Mouse (Mus musculus) midbrain, embryonic 11.5 days (tissue): ENCODE results near the gene Ugt3a2. TPM values are rescaled to one million over a fixed set of nuclear protein-coding genes. Genes with fewer than 3 reads are reported as not detected.

Experiments
- ATAC-seq: fragments of 200-750 bp; cut with Nextera tagmentation; 2 replicates; pipeline ENCODE4 v1.8.0; 2017; ENCODE audit warnings: moderate TSS enrichment, moderate library complexity; ENCODE audit not compliant: low FRiP score
- DNase-seq: peaks from one replicate; pipeline ENCODE4 v3.0.0; 2015; ENCODE audit warnings: low spot score; ENCODE audit errors: missing footprints
- H3K27ac ChIP-seq: fragments of 300-500 bp; sonication (generic); 2 replicates; pipeline ENCODE4 v1.5.1; 2014; ENCODE audit warnings: low read depth, low read length
- H3K27me3 ChIP-seq: fragments of 300-500 bp; sonication (generic); 2 replicates; pipeline ENCODE4 v1.6.1; 2014; ENCODE audit warnings: mild to moderate bottlenecking, low read length, moderate library complexity, mixed read lengths; ENCODE audit not compliant: control insufficient read depth, insufficient read depth
- H3K36me3 ChIP-seq: fragments of 300-500 bp; sonication (generic); 2 replicates; pipeline ENCODE4 v1.6.1; 2014; ENCODE audit warnings: mild to moderate bottlenecking, low read length, moderate library complexity, mixed read lengths; ENCODE audit not compliant: control insufficient read depth, insufficient read depth
- H3K4me1 ChIP-seq: fragments of 300-500 bp; sonication (generic); 2 replicates; pipeline ENCODE4 v1.6.1; 2014; ENCODE audit warnings: low read length; ENCODE audit not compliant: control insufficient read depth, insufficient read depth
- H3K4me2 ChIP-seq: fragments of 300-500 bp; sonication (generic); 2 replicates; pipeline ENCODE4 v1.6.1; 2014; ENCODE audit warnings: mild to moderate bottlenecking, moderate library complexity
- H3K4me3 ChIP-seq: fragments of 300-500 bp; sonication (generic); 2 replicates; pipeline ENCODE4 v1.5.1; 2014; ENCODE audit warnings: low read depth, low read length
- H3K9ac ChIP-seq: fragments of 300-500 bp; sonication (generic); 2 replicates; pipeline ENCODE4 v1.6.1; 2014; ENCODE audit warnings: low read length
- H3K9me3 ChIP-seq: fragments of 300-500 bp; sonication (generic); 2 replicates; pipeline ENCODE4 v1.6.1; 2016; ENCODE audit warnings: low read length; ENCODE audit not compliant: control insufficient read depth
- WGBS: fragments of 180-500 bp; shearing (Covaris S2); extraction: QIAGEN DNeasy Blood & Tissue Kit; methylation state at CpG from one replicate; pipeline ENCODE4 v1.1.7; 2014; 5-methylcytosine and 5-hydroxymethylcytosine counted together
- polyA plus RNA-seq: library from polyadenylated mRNA; unstranded; fragments of >200 nt; fragmentation: Nextera tagmentation; extraction: Ambion mirVana; gene quantifications from 2 replicates; pipeline ENCODE4 v1.2.1, GENCODE M21; 2014

Ugt3a2 gene
- polyA plus RNA-seq = not detected in 2 replicates

- no peaks in the 10 kb centered on the region for H3K36me3 ChIP-seq
- H3K27ac ChIP-seq = no peak within 1 kb of the TSS
- H3K27me3 ChIP-seq = no peaks in the 10 kb centered on the region
- no peak within 1 kb of the TSS for H3K4me2 ChIP-seq
- DNase-seq (no peak), ATAC-seq (no peak)
- no peaks in the 10 kb centered on the region for H3K9me3 ChIP-seq
- no peaks in the 10 kb centered on the region for H3K4me1 ChIP-seq
- H3K4me3 ChIP-seq = no peak within 1 kb of the TSS
- 86% methylated on average over 4 of the region's 4 CpGs for WGBS
- no peak within 1 kb of the TSS for H3K9ac ChIP-seq
These were observed at the start of gene Ugt3a2 for GRCm38 (mm10) chr15:9335341-9335740. TSS of gene Ugt3a2 (plus strand) at chr15:9335550.

- no peak overlapping the region for H3K4me2 ChIP-seq
- WGBS = 64% methylated on average over 2 of the region's 2 CpGs
- ATAC-seq (no peak), DNase-seq (no peak)
- H3K4me1 ChIP-seq = no peaks in the 10 kb centered on the region
- H3K4me3 ChIP-seq = no peak overlapping the region
- H3K9me3 ChIP-seq = no peaks in the 10 kb centered on the region
- no peak overlapping the region for H3K9ac ChIP-seq
- no peaks in the 10 kb centered on the region for H3K36me3 ChIP-seq
- H3K27me3 ChIP-seq = no peaks in the 10 kb centered on the region
- H3K27ac ChIP-seq = no peak overlapping the region
These were observed 45.7 kb upstream of the Ugt3a2 start for GRCm38 (mm10) chr15:9289660-9290059.

GRCm38 (mm10) chr15:9305978-9306692, 29.2 kb upstream of the Ugt3a2 start:
- Histone ChIP-seq H3K4me2 (no peak overlapping the region), H3K27ac (no peak overlapping the region), H3K27me3 (no peaks in the 10 kb centered on the region), H3K9ac (no peak overlapping the region), H3K36me3 (no peaks in the 10 kb centered on the region), H3K4me1 (no peaks in the 10 kb centered on the region), H3K4me3 (no peak overlapping the region), H3K9me3 (no peaks in the 10 kb centered on the region)
- ATAC-seq = no peak
- DNase-seq = no peak
- 83% methylated on average over 8 of the region's 8 CpGs for WGBS

GRCm38 (mm10) chr15:9334596-9334995, 754 bp upstream of the Ugt3a2 start:
- no peaks in the 10 kb centered on the region for H3K36me3 ChIP-seq
- H3K4me1 ChIP-seq = no peaks in the 10 kb centered on the region
- 71% methylated on average over 2 of the region's 2 CpGs for WGBS
- ATAC-seq (no peak), DNase-seq (no peak)
- no peak overlapping the region for H3K9ac ChIP-seq
- no peaks in the 10 kb centered on the region for H3K27me3 ChIP-seq
- no peak overlapping the region for H3K4me3 ChIP-seq
- H3K27ac ChIP-seq = no peak overlapping the region
- no peaks in the 10 kb centered on the region for H3K9me3 ChIP-seq
- H3K4me2 ChIP-seq = no peak overlapping the region

GRCm38 (mm10) chr15:9336616-9337015, 1.3 kb downstream of the Ugt3a2 start:
- H3K4me1 ChIP-seq = no peaks in the 10 kb centered on the region
- H3K9ac ChIP-seq = no peak overlapping the region
- H3K36me3 ChIP-seq = no peaks in the 10 kb centered on the region
- 90% methylated on average over 3 of the region's 3 CpGs for WGBS
- H3K27ac ChIP-seq = no peak overlapping the region
- no peak for ATAC-seq
- no peak overlapping the region for H3K4me3 ChIP-seq
- H3K9me3 ChIP-seq = no peaks in the 10 kb centered on the region
- H3K4me2 ChIP-seq = no peak overlapping the region
- no peak for DNase-seq
- H3K27me3 ChIP-seq = no peaks in the 10 kb centered on the region

- Histone ChIP-seq H3K4me3 (no peak overlapping the region), H3K9ac (no peak overlapping the region), H3K4me1 (no peaks in the 10 kb centered on the region), H3K36me3 (no peaks in the 10 kb centered on the region), H3K4me2 (no peak overlapping the region), H3K9me3 (no peaks in the 10 kb centered on the region), H3K27me3 (no peaks in the 10 kb centered on the region), H3K27ac (no peak overlapping the region)
- ATAC-seq = no peak
- WGBS = 66% methylated on average over 3 of the region's 3 CpGs
- no peak for DNase-seq
These were observed 1.7 kb downstream of the Ugt3a2 start for GRCm38 (mm10) chr15:9337021-9337420.

- DNase-seq (no peak), ATAC-seq (no peak)
- Histone ChIP-seq H3K27ac (no peak overlapping the region), H3K9me3 (no peaks in the 10 kb centered on the region), H3K4me3 (no peak overlapping the region), H3K27me3 (no peaks in the 10 kb centered on the region), H3K4me1 (no peaks in the 10 kb centered on the region), H3K4me2 (no peak overlapping the region), H3K9ac (no peak overlapping the region), H3K36me3 (no peaks in the 10 kb centered on the region)
- 63% methylated on average over 3 of the region's 3 CpGs for WGBS
These were observed 13.4 kb downstream of the Ugt3a2 start for GRCm38 (mm10) chr15:9348739-9349138.

- Histone ChIP-seq H3K4me1 (no peaks in the 10 kb centered on the region), H3K4me3 (no peak overlapping the region), H3K9ac (no peak overlapping the region), H3K27ac (no peak overlapping the region), H3K27me3 (no peaks in the 10 kb centered on the region), H3K9me3 (no peaks in the 10 kb centered on the region), H3K36me3 (no peaks in the 10 kb centered on the region), H3K4me2 (no peak overlapping the region)
- ATAC-seq = no peak
- DNase-seq = no peak
- WGBS = 65% methylated on average over 2 of the region's 2 CpGs
These were observed 27.5 kb downstream of the Ugt3a2 start for GRCm38 (mm10) chr15:9362801-9363200.

- WGBS = 85% methylated on average over 3 of the region's 3 CpGs
- no peaks in the 10 kb centered on the region for H3K4me1 ChIP-seq
- no peaks in the 10 kb centered on the region for H3K36me3 ChIP-seq
- H3K27ac ChIP-seq = no peak overlapping the region
- H3K27me3 ChIP-seq = no peaks in the 10 kb centered on the region
- no peak for DNase-seq
- ATAC-seq = no peak
- H3K4me3 ChIP-seq = no peak overlapping the region
- no peak overlapping the region for H3K9ac ChIP-seq
- H3K9me3 ChIP-seq = no peaks in the 10 kb centered on the region
- H3K4me2 ChIP-seq = no peak overlapping the region
These were observed 33.4 kb downstream of the Ugt3a2 start for GRCm38 (mm10) chr15:9368774-9369173.
